Mouse (Mus musculus) heart, adult 8-10 months (tissue): ENCODE measurements around the gene Defa30. TPM values are rescaled to one million over a fixed set of nuclear protein-coding genes. Genes with fewer than 3 reads are reported as not detected.
"Not testable (repeated sequence)": the region's sequence is repeated elsewhere in the genome, so short reads cannot be mapped to it uniquely, and the experiment has no call there.

Experiments used
- DNase-seq: peaks from one replicate; pipeline ENCODE4 v3.0.0; 2022; ENCODE audit warnings: low spot score
- total RNA-seq, 4 experiments: library from RNA; stranded (reverse); gene quantifications; 2 replicates each; pipeline ENCODE4 v1.2.4; 2022

Gene Defa30
- not detected for total RNA-seq

DNA sequence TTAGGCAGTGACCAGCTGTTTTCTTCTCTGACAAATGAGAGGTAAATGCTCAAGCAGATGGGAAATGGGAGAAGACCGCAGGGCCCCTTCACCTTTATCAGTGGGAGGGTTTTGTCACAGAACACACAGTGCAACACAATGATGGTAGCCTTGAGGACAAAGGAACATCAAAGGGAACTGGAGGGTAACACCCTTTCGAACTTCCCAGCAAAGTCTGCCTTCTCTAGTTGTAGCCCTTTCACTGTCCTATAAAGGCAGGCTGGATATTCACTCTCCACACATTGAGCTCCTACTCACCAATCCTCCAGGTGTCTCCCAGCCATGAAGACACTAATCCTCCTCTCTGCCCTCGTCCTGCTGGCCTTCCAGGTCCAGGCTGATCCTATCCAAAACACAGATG, at the start of gene Defa30:
TSS of gene Defa30 (plus strand) at position 301 of the 400 bp plus-strand sequence.
- DNase-seq: not testable (repeated sequence)

DNA sequence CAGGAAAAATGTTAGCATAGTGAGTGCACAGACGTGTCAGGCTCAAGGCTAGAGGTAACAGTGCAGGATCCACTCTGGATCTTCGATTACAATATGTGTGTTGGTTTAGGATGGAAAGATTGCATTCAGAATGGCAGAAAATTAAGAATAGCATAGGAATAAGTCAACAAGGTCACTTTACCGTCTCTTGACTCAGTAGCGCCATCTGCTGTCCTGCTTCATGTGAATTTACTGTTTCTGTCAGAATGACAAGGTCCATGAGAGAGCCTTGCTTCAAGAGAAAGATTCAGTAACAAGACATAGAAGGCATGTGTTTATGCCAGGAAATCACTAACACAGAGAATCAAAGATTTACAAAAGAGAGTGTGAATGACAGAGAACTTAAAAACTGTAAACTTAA, 41.3 kb upstream of the Defa30 start:
- DNase-seq: no peak

- DNase-seq: not testable (repeated sequence)
Observed at GRCm38 (mm10) chr8:21095950-21096349, 38.5 kb upstream of the Defa30 start, which contains the start of gene Gm14851. Gene Gm14851, minus strand, starts transcription at chr8:21096050.

DNA sequence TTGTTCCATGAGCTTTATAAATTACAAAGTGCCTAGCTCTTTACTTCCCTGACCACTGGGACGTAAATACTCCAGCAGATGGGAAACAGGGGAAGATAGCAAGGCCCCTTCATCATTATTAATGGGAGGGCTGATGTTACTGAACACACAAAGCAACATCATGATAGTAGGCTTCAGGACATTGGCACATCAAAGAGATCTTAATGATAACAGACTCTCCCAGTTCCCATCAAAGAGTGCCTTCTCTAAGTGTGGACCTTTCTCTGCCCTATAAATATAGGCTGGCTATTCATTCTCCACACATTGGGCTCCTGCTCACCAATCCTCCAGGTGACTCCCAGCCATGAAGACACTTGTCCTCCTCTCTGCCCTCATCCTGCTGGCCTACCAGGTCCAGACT, 27.5 kb downstream of the Defa30 start, which contains the start of gene Defa22:
TSS of gene Defa22 (plus strand) at position 301 of the 400 bp plus-strand sequence.
- DNase-seq: not testable (repeated sequence)

Other genes starting within 250 kb of the Defa30 start
- not detected for gene Defb33, start 242.0 kb upstream of the Defa30 start, total RNA-seq
- not detected for gene Gm15056, start 232.0 kb upstream of the Defa30 start, total RNA-seq
- gene Gm6040, start 212.6 kb upstream of the Defa30 start, total RNA-seq: not detected
- not detected for gene AY761185, start 189.9 kb upstream of the Defa30 start, total RNA-seq
- not detected for gene Defa21, start 109.1 kb upstream of the Defa30 start, total RNA-seq
- gene Defa23, start 79.6 kb upstream of the Defa30 start, total RNA-seq: not detected
- gene Defa35, start 69.6 kb upstream of the Defa30 start, total RNA-seq: not detected
- gene Defa25, start 50.2 kb upstream of the Defa30 start, total RNA-seq: not detected
- not detected for gene Gm14851, start 38.6 kb upstream of the Defa30 start, total RNA-seq
- not detected for gene Defa22, start 27.6 kb downstream of the Defa30 start, total RNA-seq
- gene Defa31, start 57.0 kb downstream of the Defa30 start, total RNA-seq: not detected
- not detected for gene Gm15293, start 66.9 kb downstream of the Defa30 start, total RNA-seq
- gene Gm15292, start 115.1 kb downstream of the Defa30 start, total RNA-seq: not detected
- gene Defa27, start 180.9 kb downstream of the Defa30 start, total RNA-seq: not detected
- not detected for gene Defa29, start 192.4 kb downstream of the Defa30 start, total RNA-seq
- not detected for gene Defa2, start 243.9 kb downstream of the Defa30 start, total RNA-seq